Mouse (Mus musculus) lung, postnatal 0 days (tissue): ENCODE data around the gene Klb.

ENCODE experiments used
- CTCF ChIP-seq: IDR thresholded peaks from 2 replicates; pipeline ENCODE4 v1.5.1; 2016; ENCODE audit warnings: antibody characterized with exemption, mild to moderate bottlenecking
- EP300 ChIP-seq: IDR thresholded peaks from 2 replicates; pipeline ENCODE4 v1.6.1; 2016; ENCODE audit warnings: antibody characterized with exemption, mild to moderate bottlenecking, control low read depth

- TF ChIP-seq CTCF, result no peak
- no peak for TF ChIP-seq EP300
Observed at GRCm38 (mm10) chr5:65429441-65429840, 81.3 kb downstream of the Klb start.
